Mouse (Mus musculus): ENCODE measurements around the gene Stx18.

- TF ChIP-seq POLR2A (IDR thresholded peaks at IDR 0.05; ENCODE audit: insufficient read depth, low read length) (no peak), CTCF (IDR thresholded peaks at IDR 0.05; ENCODE audit: low read depth, low read length) (no peak)
Measured at GRCm38 (mm10) chr5:38065454-38065853, 26.9 kb downstream of the Stx18 start.

Measured in ES-Bruce4 (cell line).